Mouse (Mus musculus): ENCODE results near the gene Reep3.

The Reep3 gene

DNA sequence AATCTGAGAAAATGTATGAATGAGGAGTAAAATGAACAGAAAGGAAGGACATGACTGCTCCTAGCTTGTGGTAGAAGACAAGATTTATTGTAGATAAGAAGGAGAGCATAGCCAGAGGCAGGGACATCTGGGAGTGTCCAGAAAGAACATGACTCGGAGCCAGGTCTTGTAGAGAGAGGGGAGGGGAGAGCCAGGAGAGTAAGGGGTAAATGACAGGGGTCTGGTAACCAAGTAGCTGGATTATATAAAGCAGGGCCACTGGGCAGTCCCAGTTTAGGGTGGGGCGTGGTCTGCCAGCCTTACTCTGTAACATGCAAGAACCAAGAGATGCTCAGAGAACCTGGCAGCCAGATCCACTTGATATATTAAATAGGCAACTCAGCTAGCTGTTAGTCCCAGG, 123.5 kb downstream of the Reep3 start:
- no peak for DNase-seq (ENCODE audit: low read depth, low spot score)

DNA sequence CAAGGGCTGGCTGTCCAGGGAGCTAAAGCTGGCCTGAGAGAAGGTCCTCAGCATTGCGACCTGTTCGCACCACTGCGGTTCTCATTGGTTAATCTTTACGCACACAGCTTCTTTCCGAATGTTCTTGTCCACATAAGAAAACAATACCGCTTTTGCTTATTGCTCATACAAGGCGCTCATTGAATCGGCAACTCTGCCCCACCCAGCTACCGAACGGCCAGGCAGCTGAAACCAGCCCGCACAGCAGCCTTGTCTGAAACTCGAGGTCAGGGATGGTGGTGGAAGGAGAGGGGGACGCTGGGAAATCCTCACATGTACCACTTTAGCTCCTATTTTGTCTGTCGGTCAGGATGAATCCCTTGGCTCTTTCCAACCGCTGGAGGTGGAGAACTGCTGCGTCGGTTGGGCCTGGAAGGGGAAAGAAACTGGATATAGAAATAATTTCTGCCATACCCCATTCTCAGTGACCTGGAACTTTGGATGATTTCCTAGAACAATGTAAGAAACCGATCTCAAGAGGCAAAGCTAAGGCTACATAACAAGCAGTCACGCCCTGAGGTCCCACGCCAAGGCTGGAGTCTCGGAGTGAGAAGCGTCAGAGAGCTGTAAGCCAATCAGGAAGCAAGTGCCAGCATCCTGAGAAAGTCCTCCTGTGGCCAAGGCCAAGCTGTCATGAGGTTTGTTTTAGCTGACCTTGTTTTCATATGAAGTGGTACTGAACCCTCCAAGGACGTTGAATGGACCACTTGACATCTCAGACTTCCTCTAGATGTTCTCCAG, 126.2 kb downstream of the Reep3 start:
- DNase-seq (ENCODE audit: low read depth, low spot score), result no peak

DNA sequence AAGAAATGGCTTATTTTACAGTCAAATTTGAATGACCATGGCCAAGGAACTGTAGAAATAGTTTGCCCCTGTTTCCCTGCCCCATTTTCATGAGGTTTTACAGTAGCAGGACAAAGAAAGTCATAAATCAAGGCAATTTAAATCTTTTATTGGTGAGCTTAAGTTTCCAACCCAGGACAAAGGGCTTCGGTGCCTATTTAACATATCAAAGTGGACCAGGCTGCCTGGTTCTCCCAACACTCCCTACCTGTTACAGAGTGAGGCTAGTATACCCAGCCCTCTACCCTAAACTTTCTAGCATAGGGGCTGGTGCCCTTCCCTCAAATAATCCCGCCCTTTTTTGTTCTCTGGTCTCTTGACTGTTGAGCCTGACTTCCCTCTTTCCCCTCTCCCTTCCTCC, 127.2 kb downstream of the Reep3 start:
- DNase-seq (ENCODE audit: low read depth, low spot score), result peak; percentile 66

DNA sequence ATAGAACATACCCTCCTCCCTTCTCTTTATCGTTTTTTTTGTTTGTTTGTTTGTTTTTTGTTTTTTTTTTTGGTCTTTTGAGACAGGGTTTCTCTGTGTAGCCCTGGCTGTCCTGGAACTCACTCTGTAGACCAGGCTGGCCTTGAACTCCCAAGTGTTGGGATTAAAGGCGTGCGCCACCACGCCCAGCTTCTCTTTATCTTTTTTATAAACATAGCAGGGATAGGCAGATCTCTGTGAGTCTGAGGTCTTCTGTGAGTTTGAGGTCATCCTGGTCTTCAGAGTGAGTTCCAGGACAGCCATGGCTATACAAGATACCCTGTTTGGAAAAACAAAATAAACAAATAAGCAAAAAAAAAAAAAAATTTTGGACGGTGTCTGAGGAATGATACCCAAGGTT, 127.7 kb downstream of the Reep3 start:
- no peak for DNase-seq (ENCODE audit: low read depth, low spot score)

DNA sequence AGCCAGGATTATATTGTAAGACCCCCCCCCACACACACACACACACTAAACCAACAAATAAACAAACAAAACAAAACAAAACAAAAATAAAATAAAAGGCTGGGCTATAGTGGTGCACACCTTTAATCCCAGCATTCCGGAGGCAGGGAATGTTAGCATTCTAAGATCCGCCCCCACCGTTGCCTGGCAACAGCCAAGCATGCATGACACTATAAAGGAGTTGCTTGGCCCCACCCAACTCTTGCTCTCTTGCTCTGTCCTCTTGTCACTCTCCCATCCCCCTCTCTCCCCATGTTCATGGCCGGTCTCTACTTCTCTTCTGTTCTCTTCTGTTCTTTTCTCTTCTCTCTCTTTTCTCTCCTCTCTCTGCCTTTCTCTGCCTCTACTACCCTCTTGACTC, 128.2 kb downstream of the Reep3 start:
- DNase-seq (ENCODE audit: low read depth, low spot score), result peak; percentile 84

DNA sequence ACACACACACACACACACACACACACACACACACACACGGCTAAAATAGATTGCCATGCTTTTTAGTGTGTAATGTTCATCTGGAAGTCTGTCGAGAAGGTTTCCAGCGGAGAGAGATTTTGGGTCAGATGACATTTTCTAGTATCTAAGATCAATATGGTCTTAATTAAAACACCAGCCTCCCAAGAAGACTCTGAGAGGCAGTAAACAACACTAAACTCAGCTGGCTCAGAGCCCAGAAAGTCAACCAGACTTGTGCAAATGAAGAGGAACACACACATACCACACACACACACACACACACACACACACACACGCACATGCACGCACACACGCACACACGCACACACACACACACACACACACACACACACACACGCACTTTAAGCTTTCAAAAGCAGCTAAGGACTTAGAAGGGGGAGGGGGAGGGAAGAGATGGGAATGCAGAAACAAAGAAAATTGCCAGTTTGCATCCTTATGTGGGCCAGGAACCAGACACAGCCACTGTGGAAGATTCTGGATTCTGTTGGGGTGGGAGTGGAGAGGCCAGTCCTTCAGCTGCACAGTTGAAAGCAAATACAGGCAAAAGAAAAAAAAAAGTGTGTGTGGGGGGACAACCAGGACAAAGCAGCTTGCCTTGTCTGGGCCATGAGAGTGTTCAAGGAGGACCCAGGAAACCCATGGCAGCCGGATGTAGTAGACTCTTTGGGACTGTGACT, 130.2 kb downstream of the Reep3 start:
- DNase-seq (ENCODE audit: low read depth, low spot score), result no peak

DNA sequence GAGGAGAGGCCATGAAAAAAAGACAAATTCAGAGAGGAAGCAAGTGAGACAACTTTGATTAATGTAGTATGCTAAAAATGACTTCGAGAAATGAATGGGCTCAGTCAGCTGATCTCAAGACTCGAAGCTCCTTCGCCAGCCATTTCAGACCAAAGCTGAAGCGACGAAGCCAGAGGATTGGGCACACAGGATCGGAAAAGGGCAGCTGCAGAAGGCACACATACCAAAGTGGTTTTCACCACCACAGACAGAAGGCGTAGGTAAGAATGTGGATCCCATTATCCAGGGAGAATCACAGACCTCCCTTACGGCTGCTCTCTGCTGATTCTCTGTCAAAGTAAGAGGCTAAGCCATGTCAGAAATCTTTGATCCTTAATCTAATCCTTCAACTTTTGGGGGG, 136.6 kb downstream of the Reep3 start:
- DNase-seq (ENCODE audit: low read depth, low spot score), result no peak
